Mouse (Mus musculus) gastrocnemius, postnatal 25 days (tissue): ENCODE data around the gene Tent5a. TPM values are rescaled to one million over a fixed set of nuclear protein-coding genes. Genes with fewer than 3 reads are reported as not detected.

Experiments
- DNase-seq: peaks from one replicate; pipeline ENCODE4 v3.0.0; 2022
- long read RNA-seq, 2 experiments: library from polyadenylated mRNA; stranded (forward); transcript quantifications; one replicate each; pipeline ENCODE4 v2.0.0; 2021
- total RNA-seq, 2 experiments: library from RNA; stranded (reverse); gene quantifications; 1 replicate in 1 of 2; 2 replicates in 1 of 2; pipeline ENCODE4 v1.2.3; 2021

The Tent5a gene
- 1 to 10 TPM; 3.5 TPM for total RNA-seq
- long read RNA-seq, experiment 1 = 0 reads
- long read RNA-seq, experiment 2, full-length matches to known transcripts = 1 of 3 reads
- long read RNA-seq, experiment 2, partial matches to known transcripts = 0 of 3 reads
- long read RNA-seq, experiment 2, other reads (novel, unspliced or antisense) = 2 of 3 reads

DNA sequence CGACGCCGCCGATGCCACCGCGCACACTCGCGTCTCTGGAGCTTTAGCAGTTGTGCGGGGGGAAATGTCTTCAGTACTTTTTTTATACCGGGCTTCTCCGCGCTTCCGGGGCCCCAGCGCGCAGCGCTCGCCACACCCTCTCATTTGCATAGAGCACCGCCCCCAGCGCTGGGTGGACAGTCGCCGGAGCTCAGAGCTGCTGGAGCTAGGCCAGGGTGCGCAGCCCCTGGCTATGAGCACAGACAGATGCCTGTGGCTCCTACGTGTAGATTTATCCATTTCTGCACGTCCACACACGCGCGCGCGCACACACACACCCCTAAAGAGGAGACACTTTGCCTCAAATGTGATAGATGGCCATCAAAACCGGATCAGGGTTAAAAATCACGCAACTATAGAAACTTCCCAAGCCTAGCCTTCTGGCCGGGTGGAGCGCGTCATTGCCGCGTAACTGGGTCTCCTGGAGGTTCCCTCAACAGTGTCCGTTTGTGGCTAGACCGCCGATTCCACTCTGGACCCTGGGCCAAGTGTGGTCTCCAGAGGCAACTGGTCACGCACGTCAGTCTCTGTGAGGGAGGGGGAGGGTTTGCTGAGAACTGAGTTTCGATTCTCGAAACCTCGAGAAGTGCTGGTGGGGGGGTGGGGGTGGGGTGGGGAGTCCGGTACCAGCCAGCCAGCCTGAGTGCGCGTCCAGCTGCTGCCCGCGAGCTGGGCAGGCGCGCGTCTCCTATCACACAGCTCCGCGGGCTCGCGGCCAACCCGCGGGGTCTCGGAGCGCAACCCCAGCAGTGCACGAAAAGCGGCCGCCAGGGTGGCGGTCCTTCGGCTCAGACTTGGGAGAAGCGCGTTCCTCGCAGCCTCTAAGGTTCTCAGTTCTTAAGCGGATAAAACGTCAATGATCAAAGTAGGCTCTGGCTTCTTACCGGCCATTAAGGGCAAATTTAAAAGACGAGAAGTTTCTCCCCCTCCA lies at the start of gene Tent5a:
Gene Tent5a, minus strand, starts transcription at position 107 of the 970 bp plus-strand sequence.
- DNase-seq = peak; percentile 81

DNA sequence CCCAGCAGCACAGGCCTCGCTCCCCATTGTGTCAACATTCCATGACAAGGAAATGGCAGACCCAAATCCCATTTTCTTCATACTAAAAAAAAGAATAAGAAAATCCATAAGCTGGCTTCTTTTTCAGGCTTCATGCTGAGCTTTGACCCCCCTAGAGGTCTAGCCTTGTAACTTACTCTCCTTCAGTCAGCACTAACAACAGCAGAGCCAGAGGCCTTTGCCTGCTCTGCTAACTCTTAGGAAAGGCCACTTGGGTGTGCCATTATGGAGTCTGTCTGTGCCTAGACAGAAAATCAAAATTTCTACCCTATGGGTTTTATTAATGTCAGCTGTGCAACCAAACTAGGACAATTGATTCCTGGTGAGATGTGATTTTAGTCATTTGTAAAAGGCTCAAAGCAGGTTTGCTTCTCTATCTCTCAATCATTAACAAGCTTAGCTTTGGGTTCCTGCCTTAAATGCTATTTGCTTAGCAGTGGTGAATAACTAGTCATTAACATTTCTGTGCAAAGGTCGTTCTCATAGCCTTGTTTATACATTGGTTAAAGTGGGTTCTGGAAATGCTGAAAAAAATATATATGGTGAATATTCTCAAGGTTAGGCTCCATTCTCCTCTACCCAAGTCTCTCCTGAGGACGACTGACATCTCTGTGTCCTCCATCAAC lies 49.6 kb upstream of the Tent5a start:
- DNase-seq = no peak

DNA sequence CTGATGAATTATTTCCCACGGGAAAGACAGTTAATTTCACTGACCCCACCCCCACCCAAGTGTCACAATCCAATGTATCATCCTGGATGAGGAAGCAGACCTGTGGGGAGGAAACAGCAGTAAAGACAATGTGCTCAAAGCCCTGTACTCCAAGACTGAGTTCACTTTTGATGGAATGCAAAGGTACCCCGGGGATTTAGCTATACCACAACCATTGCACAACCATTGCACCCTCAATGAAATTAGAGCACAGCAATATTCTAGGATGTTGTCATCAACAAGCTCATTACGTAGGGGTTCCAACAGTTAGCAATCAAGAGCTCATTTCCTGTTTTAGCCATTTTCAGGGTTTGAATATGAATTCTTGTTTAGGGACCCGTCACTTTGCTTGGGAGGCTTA lies 48.0 kb upstream of the Tent5a start:
- DNase-seq = no peak

DNA sequence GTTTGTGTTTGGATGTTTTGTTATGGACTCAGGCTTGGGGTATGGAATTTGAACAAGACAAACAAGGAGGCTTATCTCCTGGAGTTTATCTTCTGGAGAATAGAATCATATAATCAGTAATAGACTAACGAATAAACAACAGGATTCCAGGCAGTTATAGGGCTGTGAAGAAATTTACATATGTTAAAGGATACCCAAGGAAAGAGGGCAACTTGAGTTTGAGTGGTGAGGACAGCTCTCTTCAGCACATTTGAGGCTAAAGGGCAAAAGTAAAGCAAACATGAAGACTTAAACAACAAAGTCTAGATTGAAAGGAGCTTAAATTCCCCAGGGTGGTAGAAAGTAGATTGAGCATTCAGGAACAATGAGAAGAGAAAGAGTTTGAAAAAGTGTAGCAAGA lies 44.9 kb upstream of the Tent5a start:
- DNase-seq = no peak

DNA sequence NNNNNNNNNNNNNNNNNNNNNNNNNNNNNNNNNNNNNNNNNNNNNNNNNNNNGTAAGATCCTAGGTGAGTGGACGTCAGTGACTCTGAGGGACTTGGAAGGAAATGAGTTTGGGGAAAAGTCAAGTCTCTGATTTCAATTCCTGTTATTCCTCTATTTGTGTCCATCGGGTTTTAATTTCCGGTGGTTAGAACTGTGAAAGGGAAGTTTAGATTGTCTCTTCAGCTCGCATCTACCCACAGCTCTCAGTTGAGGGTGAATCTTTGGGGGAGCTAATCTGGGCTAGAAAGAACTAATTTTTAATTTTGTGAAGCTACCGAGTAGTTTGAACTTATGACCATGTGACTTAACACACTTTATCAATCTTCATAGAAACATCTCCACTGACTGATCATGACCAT lies 42.4 kb upstream of the Tent5a start:
- DNase-seq = no peak

DNA sequence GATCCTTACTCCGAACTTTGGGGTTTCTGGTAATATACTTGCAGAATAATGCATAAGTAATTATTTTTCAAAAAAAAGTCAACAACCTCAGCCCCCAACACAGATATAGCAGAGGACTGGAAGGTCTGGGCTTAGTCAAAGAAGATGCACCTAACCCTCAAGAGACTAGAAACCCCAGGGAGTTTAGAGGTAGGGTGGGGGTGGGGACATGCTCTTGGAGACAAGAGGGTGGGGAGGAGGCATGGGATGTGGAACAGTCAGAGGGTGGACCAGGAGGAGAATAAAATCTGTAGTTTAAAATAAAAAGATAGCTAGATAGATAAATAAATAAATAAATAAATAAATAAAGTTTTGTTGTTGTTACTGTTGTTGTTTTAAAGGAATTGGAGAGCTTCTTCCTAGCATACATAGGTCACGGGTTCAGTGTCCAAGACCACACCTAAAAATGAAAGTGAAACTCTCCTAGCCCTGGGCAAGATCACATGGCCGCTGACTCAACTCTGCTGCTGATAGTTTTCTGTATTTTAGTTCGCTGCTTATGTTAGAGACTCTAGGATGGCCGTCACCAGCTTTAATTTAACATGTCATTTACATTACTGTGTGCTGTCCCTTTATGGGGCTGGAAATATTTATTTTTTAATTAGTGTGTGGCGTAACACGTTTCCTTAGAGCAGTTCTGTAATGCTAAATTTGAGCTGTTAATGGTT lies 30.2 kb upstream of the Tent5a start:
- no peak for DNase-seq

DNA sequence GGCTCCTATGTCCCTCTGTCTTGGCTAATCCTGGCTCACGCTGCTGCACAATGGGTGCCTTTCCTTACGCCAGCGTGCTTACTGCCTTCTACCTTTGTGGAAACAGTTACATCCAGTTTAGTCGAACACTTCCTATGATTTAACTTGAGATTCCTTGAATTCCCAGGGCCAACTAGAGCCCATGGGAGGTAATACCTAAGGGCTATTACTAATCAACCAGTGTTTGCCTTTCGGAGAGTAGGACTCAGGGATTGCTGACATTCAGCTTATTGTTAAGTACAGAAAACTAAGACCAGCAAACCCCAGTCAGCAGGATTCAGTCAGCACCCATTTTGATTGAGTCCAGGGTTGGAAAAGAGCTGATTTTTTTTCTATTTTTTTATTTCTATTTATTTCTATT lies 28.4 kb upstream of the Tent5a start:
- no peak for DNase-seq

DNA sequence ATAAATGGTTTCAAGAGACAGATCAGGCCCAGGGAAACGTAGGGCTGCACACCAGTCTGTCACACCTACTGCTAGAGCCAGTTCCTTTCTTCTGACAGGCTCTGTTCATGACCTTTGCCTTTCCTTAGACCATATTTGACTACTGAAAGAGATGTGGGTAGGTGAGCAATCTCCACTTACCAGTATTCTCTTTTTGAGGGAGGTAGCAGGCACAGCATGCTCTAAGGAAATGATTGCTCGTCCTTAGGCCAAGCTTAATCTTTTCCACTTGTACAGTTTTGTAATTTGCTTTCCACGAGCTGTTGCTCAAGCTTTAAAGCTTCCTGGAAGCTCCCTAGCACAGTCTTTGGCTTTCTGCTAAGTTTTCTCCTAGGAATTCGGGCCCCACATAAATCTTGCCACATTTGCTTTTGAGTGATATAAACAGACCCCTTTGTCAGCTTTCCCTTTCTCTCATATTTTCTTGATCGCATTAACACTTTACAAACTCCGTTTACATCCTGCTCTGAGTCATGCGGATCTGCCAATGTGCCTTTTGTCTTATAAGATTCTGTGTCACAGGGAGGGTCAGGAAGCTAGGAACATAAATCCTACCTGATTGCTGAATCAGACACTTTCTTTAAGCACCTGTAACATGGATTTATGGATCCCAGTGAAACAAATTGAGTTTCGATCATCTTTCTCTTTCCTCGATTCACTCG lies 20.8 kb upstream of the Tent5a start:
- no peak for DNase-seq

DNA sequence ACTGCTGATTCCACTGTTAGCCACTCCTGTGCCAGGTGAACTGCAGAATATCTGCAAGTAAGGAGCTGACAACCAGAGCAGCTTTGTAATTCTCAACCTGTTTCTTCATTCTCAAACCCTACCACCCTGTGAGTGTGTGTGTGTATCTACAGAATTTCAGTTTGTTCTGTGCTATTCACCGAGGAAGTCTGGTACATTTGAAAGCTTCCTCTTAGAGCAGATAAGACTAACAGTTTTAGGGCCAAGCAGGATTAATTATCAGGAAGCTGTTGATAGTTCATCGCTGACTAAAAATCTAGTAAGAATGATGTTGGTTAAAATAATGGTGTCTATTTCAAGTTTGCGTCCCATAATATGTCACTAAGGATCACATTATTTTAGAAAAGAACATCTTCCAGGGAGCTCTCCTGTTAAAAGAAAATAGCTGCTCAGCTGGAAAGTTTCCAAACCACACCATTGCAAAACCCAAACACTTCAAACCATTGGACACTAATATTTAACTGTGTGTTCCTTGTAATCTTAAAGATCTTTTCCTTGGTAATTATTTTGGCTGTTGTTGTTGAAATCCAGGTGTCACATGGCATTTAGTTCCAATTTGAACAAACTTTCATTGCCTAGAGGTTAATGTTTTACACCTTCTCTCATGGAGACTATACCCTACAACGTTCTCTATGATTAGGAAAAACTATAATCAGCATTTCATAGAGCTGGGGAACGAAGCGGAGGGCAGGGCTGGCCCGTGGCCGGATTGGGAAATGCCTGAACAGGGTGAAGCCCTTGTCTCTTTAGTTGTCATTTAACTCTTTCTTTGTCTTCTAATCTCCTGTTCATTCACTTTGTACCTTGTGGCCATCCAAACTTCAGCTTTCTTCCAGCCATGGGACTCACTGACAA lies 16.0 kb upstream of the Tent5a start:
- DNase-seq = no peak

DNA sequence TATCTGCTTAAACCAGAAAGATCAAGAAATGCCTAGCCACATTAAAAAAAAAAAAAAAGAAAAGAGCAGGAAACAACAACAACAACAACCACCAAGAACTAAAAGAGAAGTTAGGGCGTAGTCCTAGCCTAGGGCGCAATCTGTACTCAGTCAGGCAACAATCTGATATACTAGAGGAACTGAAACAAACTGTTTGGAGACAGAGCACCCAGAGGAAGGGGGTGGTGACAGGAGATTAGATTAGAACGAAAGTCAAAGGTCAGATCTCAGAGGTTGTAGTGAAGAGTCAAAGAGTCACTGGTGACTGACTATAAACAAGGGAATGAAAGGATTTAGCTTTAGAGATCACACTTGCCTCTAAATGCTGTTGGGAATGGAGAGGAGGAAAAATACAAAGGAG lies 13.2 kb upstream of the Tent5a start:
- no peak for DNase-seq

DNA sequence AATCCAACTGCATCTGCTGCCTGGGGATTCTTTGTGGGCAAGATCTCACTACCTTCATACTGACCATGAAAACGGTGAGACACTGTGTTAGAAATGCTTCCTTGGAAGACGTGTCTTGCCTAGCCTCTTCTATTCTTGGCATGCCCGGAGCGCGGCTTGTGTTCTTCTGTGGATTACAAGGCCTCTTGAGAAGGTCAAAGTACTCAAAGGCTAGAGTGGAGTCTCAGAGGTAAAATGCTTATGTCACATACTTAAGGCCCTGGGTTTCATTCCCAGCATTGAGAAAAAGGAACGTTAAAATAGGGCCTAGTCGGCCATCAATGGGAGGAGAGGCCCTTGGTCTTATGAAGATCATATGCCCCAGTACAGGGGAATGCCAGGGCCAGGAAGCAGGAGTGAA lies 8.9 kb upstream of the Tent5a start:
- DNase-seq = no peak

DNA sequence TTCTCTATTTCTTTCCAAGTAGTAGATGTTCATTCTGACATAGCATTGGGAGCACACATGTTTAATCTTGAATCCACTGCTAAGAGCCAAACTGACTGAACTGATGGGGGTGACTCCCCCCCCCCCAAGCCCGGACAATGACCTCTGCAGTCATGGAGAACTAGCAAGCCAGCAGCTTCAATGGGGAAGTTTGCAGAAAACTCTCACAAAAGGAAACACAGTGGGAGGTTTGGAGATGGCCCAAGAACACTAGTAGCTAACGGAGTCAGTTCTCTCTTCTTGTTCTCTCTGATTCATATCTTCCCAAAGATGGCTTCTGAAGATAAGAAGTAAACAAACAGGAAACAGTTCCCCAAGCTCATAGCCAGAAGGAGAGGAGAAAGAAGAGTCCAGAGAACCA lies 4.4 kb upstream of the Tent5a start:
- DNase-seq = no peak

DNA sequence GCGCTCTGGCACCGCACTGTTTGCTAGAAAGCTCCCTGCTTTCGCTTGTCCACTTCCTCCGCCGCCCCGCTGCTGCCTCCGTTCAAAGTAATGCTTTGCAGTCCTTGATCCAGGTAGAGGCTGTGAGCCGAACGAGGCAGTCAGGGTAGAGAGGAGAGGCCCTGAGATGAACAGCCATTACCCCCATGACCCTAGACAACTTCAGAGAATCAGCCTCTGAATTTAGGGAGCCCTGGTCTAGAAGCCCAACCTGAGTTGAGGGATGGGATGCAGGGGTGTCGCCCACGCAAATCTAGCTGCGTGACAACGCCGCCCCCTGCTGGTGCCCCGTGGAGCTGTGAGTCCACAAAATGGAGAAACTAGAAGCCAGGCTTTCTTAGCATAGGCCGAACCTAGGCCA lies 1.1 kb upstream of the Tent5a start:
- peak; percentile 78 for DNase-seq

DNA sequence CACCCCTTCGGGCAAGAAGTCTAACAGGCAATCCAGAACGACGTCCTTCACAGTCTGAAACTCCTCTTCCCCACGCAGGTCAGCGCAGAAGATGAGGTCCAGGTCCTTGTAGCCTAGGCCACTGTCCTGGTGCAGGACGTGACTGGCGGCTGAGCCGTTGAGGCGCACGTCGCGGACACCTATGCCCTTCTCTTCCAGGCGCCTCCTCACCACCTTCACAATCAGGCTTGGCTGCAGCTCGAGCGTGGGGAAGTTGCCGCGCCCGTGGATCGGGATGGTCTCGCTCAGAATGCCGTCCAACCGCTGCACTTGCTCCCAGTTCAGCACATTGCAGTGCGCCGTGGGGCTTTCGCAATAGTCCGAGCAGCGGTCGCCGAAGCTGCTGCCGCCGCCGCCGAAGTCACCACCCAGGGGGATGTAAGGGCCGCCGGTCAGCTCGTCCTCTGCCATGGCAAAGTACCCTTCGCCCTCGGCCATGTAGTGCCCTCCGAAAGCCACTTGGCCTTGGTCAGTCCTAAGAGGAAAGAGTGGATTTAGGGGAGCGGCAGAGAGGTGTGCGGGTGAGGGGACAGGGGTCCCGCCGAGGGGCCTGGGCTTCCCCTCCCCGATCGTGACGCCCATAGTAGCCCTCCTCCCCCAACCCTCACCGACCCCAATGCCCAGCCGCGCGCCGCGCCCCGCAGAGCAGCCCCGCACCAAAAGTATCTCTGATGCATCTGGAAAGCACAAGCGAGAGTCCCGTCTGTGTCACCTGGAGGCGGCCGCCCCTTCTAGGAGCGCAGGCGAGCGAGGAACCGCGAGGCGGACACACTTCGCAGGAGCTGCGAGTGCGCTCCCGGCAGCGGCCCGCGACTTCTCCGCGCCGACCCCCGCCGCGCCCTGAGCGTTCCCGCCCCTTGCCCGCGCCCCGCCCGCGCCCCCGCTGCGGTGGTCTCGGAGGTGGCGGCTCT lies 581 bp downstream of the Tent5a start:
- peak; percentile 45 for DNase-seq

DNA sequence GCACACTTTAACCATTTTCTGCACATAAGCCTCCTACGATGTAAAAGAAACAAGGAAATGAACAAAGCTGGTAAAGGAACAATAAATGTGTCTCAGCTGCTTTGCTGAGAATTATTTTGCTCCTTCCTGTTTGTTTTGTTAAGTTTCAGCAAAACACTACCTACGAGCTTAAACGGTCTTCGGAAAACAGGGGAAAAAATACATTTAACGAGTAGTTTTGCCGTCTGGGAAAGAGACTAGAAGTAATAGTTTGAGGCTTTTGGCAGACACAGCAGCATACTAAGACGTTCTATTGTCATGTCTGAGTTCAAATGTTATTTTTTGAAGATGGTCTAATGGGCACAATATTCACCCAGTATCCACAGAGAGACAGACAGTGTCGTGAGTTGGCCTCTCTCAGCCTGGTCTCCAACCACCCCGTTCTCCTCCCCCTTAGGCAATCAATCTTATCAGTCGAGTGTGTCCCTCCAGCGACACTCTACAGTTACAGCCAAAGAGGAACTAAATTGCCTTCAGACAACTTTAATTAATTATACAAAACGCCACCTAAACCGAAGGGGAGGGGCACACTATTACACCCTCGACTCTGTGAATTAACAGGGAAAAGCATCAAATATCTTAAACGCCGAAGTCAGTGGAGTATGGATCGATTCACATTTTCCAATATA lies 1.8 kb downstream of the Tent5a start:
- DNase-seq = no peak

DNA sequence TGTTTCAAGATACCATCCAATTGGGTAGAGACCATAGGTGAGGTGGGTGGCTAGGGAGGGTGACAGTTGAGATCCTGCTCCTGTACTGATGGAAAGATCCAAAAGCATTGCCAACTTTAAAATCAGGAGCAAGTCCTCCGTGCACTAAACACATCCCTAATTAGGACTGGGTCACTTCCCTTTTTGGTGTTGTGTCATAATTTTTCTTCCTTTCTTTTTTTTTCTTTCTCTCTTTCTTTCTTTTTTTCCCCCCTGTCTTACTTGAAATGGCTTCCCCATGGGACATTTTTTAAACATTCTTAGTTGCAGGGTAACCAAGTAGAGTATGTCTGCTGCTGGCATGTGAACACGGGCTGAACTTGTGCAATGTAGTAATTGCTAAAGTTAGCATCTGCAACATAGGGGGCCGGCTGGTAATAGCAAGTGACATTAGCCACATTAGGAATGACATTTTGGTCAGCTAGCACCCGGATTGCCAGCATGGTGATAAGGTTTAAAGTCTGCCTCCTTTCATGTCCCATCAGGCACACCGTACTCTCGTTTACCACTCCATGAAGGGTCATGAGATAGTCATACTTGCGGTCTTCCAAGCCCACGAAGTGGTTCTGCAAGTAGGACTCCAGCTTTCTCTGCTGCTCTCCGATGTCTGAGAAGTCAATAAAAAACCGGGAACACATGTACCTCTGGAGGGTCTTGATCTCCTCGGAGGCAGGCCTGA lies 2.8 kb downstream of the Tent5a start:
- no peak for DNase-seq

DNA sequence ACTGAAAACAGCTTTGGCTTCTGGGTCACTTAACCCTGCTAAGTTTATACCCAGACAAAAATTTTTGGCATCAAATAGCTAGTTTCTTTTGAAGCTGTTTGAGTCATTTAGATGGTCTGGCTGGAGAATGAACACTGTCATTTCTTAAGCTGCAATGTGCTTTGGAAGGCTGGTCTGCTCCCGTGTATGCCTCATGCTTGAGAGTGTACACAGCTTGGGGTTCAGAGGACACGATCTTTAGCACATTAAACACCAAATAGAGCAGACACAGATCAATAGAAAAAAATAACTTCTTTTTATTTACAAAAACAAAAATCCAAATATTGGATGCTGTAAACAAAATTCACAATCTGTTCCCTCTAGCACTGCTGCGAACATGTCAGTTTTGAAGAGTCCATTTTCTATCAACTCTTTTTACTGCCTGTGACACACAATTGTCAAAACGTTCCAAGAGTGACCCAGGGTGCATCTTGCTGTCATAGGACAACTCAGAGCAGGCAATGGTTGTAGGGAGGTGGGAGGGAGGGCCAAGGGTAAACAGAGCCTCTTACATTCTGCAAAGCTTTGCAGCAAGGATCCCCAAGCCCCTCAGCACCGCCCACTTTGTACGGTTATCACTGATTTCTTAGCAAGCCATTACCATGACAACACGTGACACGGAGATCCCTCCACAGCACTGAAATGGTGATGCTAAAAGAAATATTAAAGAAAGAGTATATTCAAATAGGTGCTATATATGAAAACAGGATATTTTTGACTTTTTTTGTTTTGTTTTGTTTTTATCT lies 6.8 kb downstream of the Tent5a start:
- DNase-seq = no peak

DNA sequence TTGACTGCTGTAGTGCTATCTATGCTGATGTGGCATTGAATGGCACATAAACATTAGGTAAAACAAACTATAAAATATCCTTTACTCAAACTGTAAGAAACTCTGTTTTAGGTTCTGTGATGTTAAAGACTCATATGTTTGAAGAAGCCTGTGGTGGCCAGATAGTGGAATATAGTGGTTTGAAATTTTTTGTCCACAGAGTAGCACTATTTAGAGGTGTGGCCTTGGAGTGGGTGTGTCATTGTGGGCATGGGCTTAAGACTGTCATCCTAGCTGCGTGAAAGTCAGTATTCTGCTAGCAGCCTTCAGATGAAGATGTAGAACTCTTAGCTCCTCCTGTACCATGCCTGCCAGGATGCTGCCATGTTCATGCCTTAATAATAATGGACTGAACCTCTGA lies 11.0 kb downstream of the Tent5a start:
- DNase-seq = no peak
